Mouse (Mus musculus) liver, postnatal 0 days (tissue): Measurements from ENCODE around the gene Slc10a6.

Experiments
- CTCF ChIP-seq: sonication (generic); IDR thresholded peaks from 2 replicates; pipeline ENCODE4 v1.5.1; 2016; ENCODE audit warnings: antibody characterized with exemption, low read depth
- EP300 ChIP-seq: IDR thresholded peaks from 2 replicates; pipeline ENCODE4 v1.6.1; 2016; ENCODE audit warnings: antibody characterized with exemption, low read depth, mild to moderate bottlenecking

- TF ChIP-seq EP300 (no peak), CTCF (no peak)
Observed at GRCm38 (mm10) chr5:103678974-103679373, 49.8 kb upstream of the Slc10a6 start.
